Comparison of ENCODE assay signal across 9 mouse cellular contexts in the genomic region with DNA sequence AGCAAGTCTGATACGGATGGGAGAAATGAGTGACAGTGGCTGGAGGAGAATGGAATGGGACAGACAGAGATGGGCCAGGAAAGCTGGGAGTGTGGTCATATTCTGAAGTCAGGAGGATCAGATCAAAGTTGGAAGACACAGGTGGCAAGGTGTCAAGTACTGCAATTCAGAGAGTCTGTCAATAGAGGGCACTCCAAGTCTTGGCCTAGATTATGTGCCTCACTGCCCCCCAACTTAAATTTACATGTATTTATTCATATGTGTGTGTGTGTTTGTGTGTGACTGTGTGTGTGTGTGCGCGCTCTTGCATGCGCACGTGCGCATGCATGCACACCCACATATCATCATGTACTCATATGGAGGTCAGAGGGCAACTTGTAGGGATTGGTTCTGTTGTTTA.
A peak's percentile ranks its signal among the peaks of the same experiment; 100 is the strongest.
DNase-seq lines count a peak whose midpoint lies in the region; ATAC-seq and TF ChIP-seq lines count a peak whose summit lies in the region.
"Had no signal": no experiment of that assay in that cellular context is flagged by ENCODE, and none has a peak within 500 bp of the region (broad histone marks: within the 10 kb centered on the region; RNA-seq: fewer than 3 reads in every experiment).

No protein-coding gene starts in this region.

- no peaks in the 10 kb centered on the region for H3K27me3 ChIP-seq in heart, adult 2 months (ENCODE audit: control insufficient read depth, insufficient read depth, low read length)
- H3K27me3 ChIP-seq in heart, embryonic 10.5 days (ENCODE audit: insufficient read depth, poor library complexity, severe bottlenecking): no peaks in the 10 kb centered on the region
- H3K27me3 ChIP-seq in E14TG2a.4 (ENCODE audit: insufficient read depth, low read length): no peaks in the 10 kb centered on the region
- H3K27me3 ChIP-seq: lung, embryonic 15.5 days had no signal

- peak; percentile 55 for ATAC-seq in granulocyte monocyte progenitor cell, adult 5-6 weeks (replicated peaks; ENCODE audit: poor library complexity, severe bottlenecking)
- ATAC-seq in megakaryocyte progenitor cell, adult 5-6 weeks (replicated peaks; ENCODE audit: poor library complexity): peak; percentile 89

- no peaks in the 10 kb centered on the region for H3K9me3 ChIP-seq in heart, embryonic 10.5 days
- peaks cover 5% of the 10 kb centered on the region; the same call in 1 of the 2 replicates for H3K9me3 ChIP-seq in E14TG2a.4 (ENCODE audit: low read length)
- H3K9me3 ChIP-seq: lung, embryonic 15.5 days had no signal

- intact Hi-C loops in heart, adult 2 months (cut with DNase I): loop anchor here (1.0 kb wide), 2 partner anchors 103 to 175 kb away; no protein-coding TSS in a partner anchor

- H3K4me3 ChIP-seq in heart, adult 2 months: no peak overlapping the region
- H3K4me3 ChIP-seq in heart, embryonic 10.5 days: no peak overlapping the region
- no peak overlapping the region for H3K4me3 ChIP-seq in E14TG2a.4 (replicated peaks; ENCODE audit: low read length)
- H3K4me3 ChIP-seq: lung, embryonic 15.5 days had no signal

- TF ChIP-seq POLR2A in heart, adult 2 months (IDR thresholded peaks at IDR 0.05; ENCODE audit: insufficient read depth, low read depth, low read length): no peak

- no peak overlapping the region for H3K27ac ChIP-seq in heart, adult 2 months
- H3K27ac ChIP-seq in heart, embryonic 10.5 days: no peak overlapping the region
- H3K27ac ChIP-seq: lung, embryonic 15.5 days had no signal

- peak; percentile 8 to 23 for DNase-seq in heart, adult 2 months
- no peak for DNase-seq in heart, embryonic 10.5 days (ENCODE audit: low spot score)
- peak; percentile 45 for DNase-seq in cerebellum, adult 9-10 months
- peak; percentile 35 for DNase-seq in kidney, postnatal 10 days
- DNase-seq in thymus, postnatal 4 days: peak; percentile 14

- H3K36me3 ChIP-seq in heart, adult 2 months (ENCODE audit: control insufficient read depth, insufficient read depth, low read length): no peaks in the 10 kb centered on the region
- no peaks in the 10 kb centered on the region for H3K36me3 ChIP-seq in heart, embryonic 10.5 days
- H3K36me3 ChIP-seq in E14TG2a.4 (ENCODE audit: insufficient read depth, low read length): no peaks in the 10 kb centered on the region
- H3K36me3 ChIP-seq: lung, embryonic 15.5 days had no signal

- H3K4me1 ChIP-seq in heart, adult 2 months (ENCODE audit: control insufficient read depth, insufficient read depth, low read length): no peaks in the 10 kb centered on the region
- no peaks in the 10 kb centered on the region; the same call in 1 of the 2 replicates for H3K4me1 ChIP-seq in heart, embryonic 10.5 days
- no peaks in the 10 kb centered on the region for H3K4me1 ChIP-seq in E14TG2a.4 (replicated peaks; ENCODE audit: low read depth, low read length)

- peak; percentile 60; the same call in 1 of the 2 replicates for TF ChIP-seq EP300 in heart, adult 2 months (IDR thresholded peaks at IDR 0.05; ENCODE audit: insufficient read depth, low read depth, low read length)

- 65% methylated on average over 6 of the region's 6 CpGs for WGBS in heart, adult 2 months
- WGBS in heart, embryonic 10.5 days: 40% methylated on average over 6 of the region's 6 CpGs

- no peak overlapping the region for H3K9ac ChIP-seq in heart, adult 2 months (ENCODE audit: low read depth, low read length)
- H3K9ac ChIP-seq: lung, embryonic 15.5 days had no signal

- TF ChIP-seq CTCF in heart, adult 2 months (IDR thresholded peaks at IDR 0.05): peak; percentile 91
- TF ChIP-seq CTCF in E14TG2a.4 (conservative IDR thresholded peaks at IDR 0.05; ENCODE audit: low read length): peak; percentile 60

- H3K79me2 ChIP-seq in heart, adult 2 months (replicated peaks; ENCODE audit: control insufficient read depth, insufficient read depth, low read length): no peaks in the 10 kb centered on the region
